Mouse (Mus musculus): Measurements from ENCODE around the gene Pgrmc2. TPM values are rescaled to one million over a fixed set of nuclear protein-coding genes. Genes with fewer than 3 reads are reported as not detected.
A peak's percentile ranks its signal among the peaks of the same experiment; 100 is the strongest.

The Pgrmc2 gene
- total RNA-seq, 4 experiments from 2014 or later, result 50.4 to 57.7 (median 54.3) TPM

DNA sequence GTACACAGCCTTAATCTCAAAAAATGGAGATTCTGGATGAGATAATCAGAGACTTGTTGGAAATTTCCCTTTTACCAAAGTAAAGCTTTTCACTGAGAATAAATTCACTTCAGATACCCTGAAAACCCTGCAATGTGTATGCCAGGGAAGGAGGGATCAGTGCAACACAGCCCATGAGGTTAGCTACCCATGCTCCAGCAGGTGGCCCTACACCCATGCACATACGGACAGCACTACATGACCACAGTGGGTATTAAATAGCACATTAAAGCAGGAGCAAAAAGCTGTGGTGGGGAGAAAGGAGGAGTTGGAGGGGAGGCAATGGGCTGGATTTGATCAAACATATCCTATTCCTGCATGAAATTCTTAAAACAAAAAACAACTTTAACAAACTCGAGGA lies 12.3 kb downstream of the Pgrmc2 start:
- no peak for DNase-seq

GRCm38 (mm10) chr3:41065320-41065719 lies 17.5 kb downstream of the Pgrmc2 start:
- DNase-seq, result no peak

GRCm38 (mm10) chr3:41062758-41063157 lies 20.1 kb downstream of the Pgrmc2 start:
- no peak for DNase-seq

DNA sequence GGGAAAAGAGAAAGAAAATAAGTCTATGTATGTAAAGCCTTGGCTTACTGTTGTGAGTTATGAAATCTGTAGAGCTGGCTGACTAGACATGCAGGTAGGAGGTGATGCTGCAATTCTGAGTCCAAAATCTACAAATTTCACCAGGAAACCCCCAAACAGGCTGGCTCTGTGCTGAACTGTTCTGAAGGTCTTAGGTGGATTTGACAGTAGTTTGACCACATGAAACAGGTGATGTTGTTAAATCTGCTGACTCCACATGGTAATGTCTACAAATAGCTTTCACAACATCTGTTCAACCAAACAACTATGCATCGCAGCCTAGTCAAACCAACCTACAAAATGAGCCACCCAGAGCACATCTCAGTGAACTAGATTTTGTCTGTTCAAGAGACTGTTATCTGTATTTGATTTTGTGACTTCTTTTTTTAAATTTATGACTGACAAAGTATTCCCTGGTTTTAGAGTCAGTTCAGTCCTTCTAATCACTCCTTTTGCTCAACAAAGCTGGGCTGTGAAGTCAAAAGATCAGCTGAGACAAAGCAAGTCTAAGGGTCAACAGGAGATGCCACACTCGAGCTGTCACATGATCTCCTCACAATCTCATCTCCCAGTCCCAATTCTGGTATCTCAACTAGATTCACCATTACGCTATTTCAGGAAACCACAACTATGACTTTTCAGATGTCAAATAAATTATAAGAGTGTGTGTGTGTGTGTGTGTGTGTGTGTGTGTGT lies 20.8 kb downstream of the Pgrmc2 start:
- no peak for DNase-seq

- no peak for DNase-seq
Measured at GRCm38 (mm10) chr3:41059249-41059648, 23.6 kb downstream of the Pgrmc2 start.

DNA sequence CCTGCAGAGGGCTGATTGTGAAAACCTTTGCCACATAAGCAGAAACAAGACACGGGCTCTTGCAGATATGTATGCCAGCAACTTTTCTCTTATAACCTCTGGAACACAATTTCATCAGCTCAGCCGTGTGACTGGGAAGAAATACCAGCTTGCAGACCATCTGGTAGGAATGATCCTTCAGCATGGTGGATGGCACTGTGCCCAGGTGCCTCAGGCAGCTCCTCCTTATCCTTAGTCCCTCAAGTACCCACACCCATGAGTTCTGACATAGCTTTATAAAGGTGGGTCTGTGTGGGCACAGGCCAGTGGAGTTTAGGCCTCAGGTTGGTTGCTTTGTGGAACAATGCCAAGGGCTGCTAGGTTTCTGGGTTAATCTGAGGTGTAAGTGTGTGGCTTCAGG lies 24.5 kb downstream of the Pgrmc2 start:
- DNase-seq, result peak; percentile 4

DNA sequence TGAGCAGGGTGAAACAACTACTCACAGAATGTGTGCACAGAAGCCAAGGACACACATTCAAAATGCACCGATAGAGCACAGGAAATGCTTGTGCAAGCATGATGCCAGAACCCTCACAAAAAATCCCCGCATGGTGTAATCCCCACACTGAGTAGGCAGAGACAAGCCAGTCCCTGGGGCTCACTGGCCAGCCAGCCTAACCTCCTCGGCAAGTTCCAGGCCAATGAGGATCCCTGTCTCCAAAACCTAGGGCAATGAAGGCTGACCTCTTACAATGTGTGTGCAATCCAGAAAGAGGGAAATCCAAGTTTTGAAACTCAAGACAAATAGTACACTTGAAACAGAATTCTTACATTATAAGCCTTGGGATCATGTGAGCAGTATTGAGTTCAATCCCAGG lies 29.5 kb downstream of the Pgrmc2 start:
- DNase-seq, result peak; percentile 7

- DNase-seq, result no peak
Measured at GRCm38 (mm10) chr3:41047838-41048237, 35.0 kb downstream of the Pgrmc2 start.

- no peak for DNase-seq
Measured at GRCm38 (mm10) chr3:41043756-41044354, 39.0 kb downstream of the Pgrmc2 start.

- no peak for DNase-seq
Measured at GRCm38 (mm10) chr3:41042195-41042938, 40.5 kb downstream of the Pgrmc2 start.

GRCm38 (mm10) chr3:41041241-41041640 lies 41.6 kb downstream of the Pgrmc2 start:
- no peak for DNase-seq

- DNase-seq, result no peak
Measured at GRCm38 (mm10) chr3:41038297-41038916, 44.4 kb downstream of the Pgrmc2 start.

GRCm38 (mm10) chr3:41031286-41032210 lies 51.3 kb downstream of the Pgrmc2 start:
- no peak for DNase-seq

- no peak for DNase-seq
Measured at GRCm38 (mm10) chr3:41030705-41031104, 52.1 kb downstream of the Pgrmc2 start.

DNA sequence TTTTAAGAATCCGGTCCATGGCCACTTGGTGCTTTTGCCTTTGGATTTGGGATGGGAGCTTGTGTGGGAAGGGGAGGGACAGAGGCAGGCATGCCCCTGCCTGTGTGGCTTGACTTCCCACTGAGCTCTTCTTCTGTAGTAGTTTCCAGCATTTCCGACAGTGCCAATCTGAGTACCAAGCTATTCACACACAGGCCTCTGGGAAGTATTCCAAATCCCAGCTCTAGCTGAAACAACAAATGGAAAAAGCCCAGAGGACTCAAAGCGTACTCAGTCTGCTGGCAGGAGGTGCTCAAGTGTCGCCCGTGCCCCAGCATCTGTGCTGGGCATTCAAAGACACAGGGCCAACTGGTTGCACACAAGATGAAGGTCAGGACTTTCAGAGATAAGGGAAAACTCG lies 60.9 kb downstream of the Pgrmc2 start:
- DNase-seq, result no peak

GRCm38 (mm10) chr3:41020687-41021086 lies 62.2 kb downstream of the Pgrmc2 start:
- DNase-seq, result no peak

DNA sequence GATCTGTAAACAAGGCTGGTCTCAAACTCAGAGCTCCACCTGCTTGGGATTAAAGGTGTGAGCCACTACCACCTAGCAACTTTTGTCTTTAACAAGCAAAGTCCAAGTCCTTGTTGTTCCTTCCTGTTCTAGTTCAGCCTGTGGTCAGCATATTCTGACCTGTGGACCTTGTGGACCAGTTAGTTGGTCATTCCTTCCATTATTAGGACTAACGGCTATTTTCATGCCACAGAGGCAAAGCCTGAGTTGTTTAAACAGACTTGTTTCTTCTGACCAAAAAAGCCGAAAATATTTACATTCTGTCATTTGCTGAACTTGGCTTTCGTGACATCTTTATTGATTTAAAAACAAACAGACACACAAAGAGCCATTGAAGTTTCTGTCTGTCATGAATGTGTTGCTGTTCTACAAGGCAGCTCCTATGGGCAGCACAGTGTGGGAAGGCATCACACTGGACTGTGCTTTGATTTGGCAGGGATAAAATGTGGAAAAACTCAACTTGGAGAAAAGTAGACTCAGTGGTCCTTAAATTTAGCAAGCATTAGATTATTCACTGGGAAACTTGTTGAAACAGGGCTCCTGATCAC lies 64.7 kb downstream of the Pgrmc2 start:
- DNase-seq, result no peak
